Mouse (Mus musculus): Measurements from ENCODE around the gene Fam69b.
A peak's percentile ranks its signal among the peaks of the same experiment; 100 is the strongest.

The Fam69b gene

DNA sequence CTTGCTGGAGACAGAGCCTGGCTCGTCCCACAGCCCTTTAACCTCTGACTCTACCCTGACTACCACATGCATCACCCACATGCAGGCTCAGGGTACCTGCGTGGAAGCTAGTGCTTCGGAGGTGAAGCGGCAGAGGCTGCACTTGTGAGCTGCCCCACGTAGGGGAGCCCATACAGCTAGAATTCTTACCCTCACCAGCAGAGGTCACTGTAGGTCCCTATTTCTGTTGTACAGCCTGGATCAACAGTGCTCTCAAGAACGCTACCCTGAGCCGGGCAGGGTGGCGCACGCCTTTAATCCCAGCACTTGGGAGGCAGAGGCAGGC, 34.3 kb upstream of the Fam69b start:
- TF ChIP-seq GATA4 (IDR thresholded peaks at IDR 0.05; ENCODE audit: insufficient replicate concordance, low read length), result no peak

DNA sequence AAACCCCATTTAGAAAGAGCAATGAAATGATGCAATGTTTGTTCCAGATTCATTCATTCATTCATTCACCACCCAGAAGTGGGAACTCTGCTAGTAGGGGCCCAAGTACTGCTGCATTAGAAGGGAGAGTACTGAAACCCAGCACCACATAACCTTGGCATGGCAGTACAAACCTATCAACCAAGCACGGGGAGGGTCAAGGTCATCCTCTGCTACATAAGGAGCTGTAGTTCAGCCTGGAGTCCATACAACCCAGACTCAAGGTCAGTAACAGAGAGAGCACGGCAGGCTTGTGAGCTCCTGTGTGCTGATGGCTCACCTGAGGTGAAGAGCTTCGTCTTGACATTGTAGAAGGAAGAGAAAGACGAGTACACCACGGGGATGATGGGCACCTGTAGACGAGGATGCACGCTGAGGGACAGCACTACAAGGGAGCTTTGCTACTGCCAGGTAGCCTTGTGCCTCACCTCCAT, 33.8 kb upstream of the Fam69b start:
- no peak for TF ChIP-seq GATA4 (IDR thresholded peaks at IDR 0.05; ENCODE audit: insufficient replicate concordance, low read length)

GRCm38 (mm10) chr2:26594934-26595724, 33.1 kb upstream of the Fam69b start:
- 0 out of 2 replicates have a peak, but pooled peaks have one; percentile 24 for TF ChIP-seq GATA4 (IDR thresholded peaks at IDR 0.05; ENCODE audit: insufficient replicate concordance, low read length)

DNA sequence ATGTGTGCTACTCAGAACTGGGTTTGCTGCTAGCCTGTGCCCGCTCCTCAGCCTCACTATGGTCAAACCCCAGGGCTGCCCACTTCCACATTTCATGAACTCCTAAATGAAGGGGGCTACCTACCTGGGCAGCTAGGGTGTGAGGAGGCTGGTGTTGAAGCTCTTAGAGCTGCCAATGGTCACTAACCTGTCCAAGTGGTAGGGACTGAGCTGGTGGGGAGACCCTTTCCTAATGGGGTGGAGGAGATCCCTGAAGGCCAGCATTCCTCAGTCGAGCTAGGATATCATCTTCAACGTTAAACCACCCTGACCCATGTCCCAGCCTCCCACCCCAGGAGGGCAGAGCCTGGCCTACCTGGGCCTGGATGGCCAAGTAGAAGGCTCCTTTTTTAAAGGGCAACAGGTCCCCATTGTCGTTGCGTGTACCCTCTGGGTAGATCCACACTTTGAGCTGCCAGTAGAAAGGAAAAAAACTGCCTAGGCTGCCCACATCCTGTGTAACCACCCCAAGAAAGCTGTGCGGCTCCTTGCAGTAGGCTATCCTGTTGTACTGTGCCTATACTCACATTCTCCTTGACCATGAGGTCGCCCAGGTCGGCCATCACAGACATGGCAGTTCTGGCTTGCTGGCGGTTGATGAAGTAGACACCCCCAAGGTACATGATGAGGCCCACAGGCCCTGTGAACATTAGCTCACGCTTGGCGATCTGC, 32.4 kb upstream of the Fam69b start:
- no peak for TF ChIP-seq GATA4 (IDR thresholded peaks at IDR 0.05; ENCODE audit: insufficient replicate concordance, low read length)

- TF ChIP-seq GATA4 (IDR thresholded peaks at IDR 0.05; ENCODE audit: insufficient replicate concordance, low read length), result no peak
Measured at GRCm38 (mm10) chr2:26596898-26597297, 31.4 kb upstream of the Fam69b start.

DNA sequence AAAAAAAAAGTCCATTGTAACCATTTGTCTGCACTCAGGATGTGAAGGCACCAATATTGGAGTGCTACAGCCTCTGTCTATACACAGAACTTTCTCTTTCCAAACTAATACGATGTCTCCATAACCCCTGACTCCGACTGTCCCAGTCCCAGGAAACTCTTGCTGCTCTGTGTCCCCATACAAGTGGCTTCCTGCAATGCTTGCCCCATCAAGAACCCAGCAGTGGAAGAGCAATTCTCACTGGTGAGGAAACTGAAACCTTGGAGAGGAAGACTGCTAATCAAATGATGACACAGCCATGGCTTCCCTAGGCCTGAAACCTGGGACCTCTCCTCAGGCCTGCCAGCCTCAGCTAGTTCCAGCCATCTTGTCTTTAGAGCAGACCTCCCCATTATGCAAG, 30.4 kb upstream of the Fam69b start:
- TF ChIP-seq GATA4 (IDR thresholded peaks at IDR 0.05; ENCODE audit: insufficient replicate concordance, low read length), result no peak

GRCm38 (mm10) chr2:26598462-26598861, 29.8 kb upstream of the Fam69b start:
- no peak for TF ChIP-seq GATA4 (IDR thresholded peaks at IDR 0.05; ENCODE audit: insufficient replicate concordance, low read length)

- TF ChIP-seq GATA4 (IDR thresholded peaks at IDR 0.05; ENCODE audit: insufficient replicate concordance, low read length), result no peak
Measured at GRCm38 (mm10) chr2:26599965-26600364, 28.3 kb upstream of the Fam69b start.

DNA sequence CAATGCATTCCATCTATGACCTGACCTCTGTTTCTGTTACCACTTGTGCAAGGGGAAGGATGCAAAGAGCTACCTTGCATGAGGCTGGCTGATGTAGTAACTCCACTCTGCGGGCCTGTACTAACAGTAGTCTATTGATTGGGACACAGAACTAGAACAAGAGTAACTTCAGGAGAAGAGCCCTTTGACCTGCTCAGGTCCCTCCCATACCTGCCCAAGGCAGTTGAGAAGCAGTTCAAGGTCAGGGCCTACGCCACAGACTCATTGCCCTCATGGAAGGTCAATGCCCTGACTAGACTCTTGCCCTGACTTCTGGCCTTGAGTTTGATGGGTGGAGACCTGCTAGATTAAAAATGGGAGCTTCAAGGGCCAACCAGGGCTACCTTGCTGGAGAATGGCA, 27.6 kb upstream of the Fam69b start:
- no peak; the same call in 1 of the 2 replicates for TF ChIP-seq GATA4 (IDR thresholded peaks at IDR 0.05; ENCODE audit: insufficient replicate concordance, low read length)

DNA sequence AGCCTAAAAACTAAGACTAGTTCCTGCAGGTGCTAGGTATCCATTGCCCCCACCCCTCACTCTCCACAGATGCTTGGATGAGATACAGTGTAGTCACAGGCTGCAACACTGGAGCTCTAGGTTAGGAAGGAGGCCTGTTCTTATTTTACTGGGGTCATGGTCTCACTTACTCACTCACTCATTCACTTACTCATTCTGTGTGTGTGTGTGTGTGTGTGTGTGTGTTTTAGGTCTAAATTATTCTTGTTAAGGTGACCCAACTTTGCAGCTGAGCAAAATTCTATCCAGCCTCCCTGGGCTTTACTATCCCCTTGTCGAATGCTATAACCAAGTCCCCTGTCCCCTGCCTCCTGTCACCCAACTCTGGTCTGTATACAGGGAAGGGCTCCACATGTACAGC, 26.7 kb upstream of the Fam69b start:
- TF ChIP-seq GATA4 (IDR thresholded peaks at IDR 0.05; ENCODE audit: insufficient replicate concordance, low read length), result no peak

- TF ChIP-seq GATA4 (IDR thresholded peaks at IDR 0.05; ENCODE audit: insufficient replicate concordance, low read length), result no peak
Measured at GRCm38 (mm10) chr2:26602631-26603030, 25.6 kb upstream of the Fam69b start.

- TF ChIP-seq GATA4 (IDR thresholded peaks at IDR 0.05; ENCODE audit: insufficient replicate concordance, low read length), result no peak
Measured at GRCm38 (mm10) chr2:26603159-26603558, 25.1 kb upstream of the Fam69b start.

DNA sequence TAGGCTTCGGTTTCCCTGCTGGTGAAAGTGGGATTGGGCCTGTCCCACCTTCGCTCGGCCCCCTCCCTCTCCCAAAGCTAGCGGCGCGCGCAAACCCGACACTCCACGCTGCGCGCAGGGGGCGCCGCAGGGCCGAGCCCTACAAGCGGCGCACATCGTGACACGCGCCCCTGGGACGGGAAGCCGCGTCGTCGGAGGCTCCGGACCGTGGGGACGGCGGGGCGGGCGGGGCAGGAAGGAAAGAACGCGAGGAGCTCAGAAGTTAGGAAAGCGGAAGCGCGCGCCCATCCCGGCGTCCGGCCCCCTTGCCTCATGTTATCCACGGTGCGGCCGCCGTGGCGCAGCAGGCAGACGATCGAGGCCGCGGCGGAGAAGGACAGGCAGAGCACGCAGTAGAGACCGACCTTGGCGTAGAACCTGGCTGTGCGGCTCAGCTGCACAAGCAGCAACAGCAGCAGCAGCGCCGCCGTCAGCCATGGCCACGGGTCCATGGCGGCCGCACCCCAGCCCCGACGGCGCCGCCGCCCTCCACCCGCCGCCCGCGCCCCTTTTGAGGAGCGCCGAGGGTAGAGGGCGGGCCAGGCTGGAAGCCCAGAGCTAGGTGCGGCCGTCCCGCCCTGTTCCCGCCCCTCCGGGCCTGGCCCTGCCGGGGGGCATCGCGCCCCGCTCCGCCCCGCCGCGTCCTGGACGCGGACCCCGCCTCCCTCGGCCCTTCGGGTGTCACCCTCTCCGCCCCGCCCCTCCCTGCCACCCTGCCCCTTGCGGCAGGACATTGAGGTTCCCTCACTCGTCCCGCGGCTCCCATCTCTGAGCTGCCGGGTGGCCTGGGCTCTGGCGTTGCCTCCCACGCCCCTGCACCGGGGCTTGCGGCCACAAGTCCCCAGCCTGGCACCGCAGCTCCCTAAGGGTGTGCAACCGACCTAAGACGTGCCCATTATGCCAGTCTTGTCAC, 24.3 kb upstream of the Fam69b start, which contains the start of gene Agpat2:
Agpat2 (minus strand) TSS at position 698 of the 952 bp plus-strand sequence.
- TF ChIP-seq GATA4 (IDR thresholded peaks at IDR 0.05; ENCODE audit: insufficient replicate concordance, low read length), result 0 out of 2 replicates have a peak, but pooled peaks have one; percentile 20

DNA sequence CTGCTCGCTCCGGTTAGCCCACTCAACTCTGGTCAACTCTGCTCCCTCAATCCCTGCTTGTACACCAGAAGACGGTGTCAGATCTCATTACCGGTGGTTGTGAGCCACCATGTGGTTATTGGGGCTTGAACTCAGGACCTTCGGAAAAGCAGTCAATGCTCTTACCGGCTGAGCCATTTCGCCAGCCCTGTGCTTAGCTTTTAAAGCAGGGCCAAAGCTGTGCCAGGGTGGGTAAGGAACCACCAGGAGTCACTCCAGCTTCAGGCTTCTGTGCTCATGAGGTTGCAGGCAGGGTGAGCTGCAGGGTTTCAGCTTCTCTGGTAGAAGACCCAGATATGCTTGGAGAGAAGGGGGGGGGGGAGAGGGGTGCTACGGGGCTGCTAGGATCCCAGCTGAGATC, 22.9 kb upstream of the Fam69b start:
- no peak for TF ChIP-seq GATA4 (IDR thresholded peaks at IDR 0.05; ENCODE audit: insufficient replicate concordance, low read length)

- TF ChIP-seq GATA4 (IDR thresholded peaks at IDR 0.05; ENCODE audit: insufficient replicate concordance, low read length), result no peak
Measured at GRCm38 (mm10) chr2:26606579-26606978, 21.7 kb upstream of the Fam69b start.
